Mouse (Mus musculus): ENCODE data around the gene Uncx. TPM values are rescaled to one million over a fixed set of nuclear protein-coding genes. Genes with fewer than 3 reads are reported as not detected.

The Uncx gene
- polyA plus RNA-seq, 1 experiment from 2014 or later = 92.9 TPM

GRCm38 (mm10) chr5:139595001-139595400 lies 51.7 kb downstream of the Uncx start:
- no peak for ATAC-seq (ENCODE audit: low FRiP score, low read depth)
- Histone ChIP-seq H3K9ac (no peak overlapping the region), H3K27ac (no peak overlapping the region), H3K27me3 (replicated peaks) (peaks cover 50% of the 10 kb centered on the region), H3K36me3 (no peaks in the 10 kb centered on the region), H3K9me3 (no peaks in the 10 kb centered on the region), H3K4me2 (replicated peaks) (no peak overlapping the region), H3K4me3 (no peak overlapping the region), H3K4me1 (peaks cover 36% of the 10 kb centered on the region)
- 83% methylated on average over 14 of the region's 14 CpGs for WGBS

Other genes starting within 250 kb of the Uncx start
- gene Adap1, start 217.9 kb upstream of the Uncx start, polyA plus RNA-seq (2016; fragmentation: Nextera tagmentation; extraction: Ambion mirVana) = 25.0 and 31.7 TPM in 2 replicates
- gene Cox19, start 192.1 kb upstream of the Uncx start, polyA plus RNA-seq (2016; fragmentation: Nextera tagmentation; extraction: Ambion mirVana) = 124 and 127 TPM in 2 replicates
- gene Cyp2w1, start 190.9 kb upstream of the Uncx start, polyA plus RNA-seq (2016; fragmentation: Nextera tagmentation; extraction: Ambion mirVana) = 0.13 TPM in 1 of 2 replicates, not detected in the other
- 1.9 and 2.3 TPM in 2 replicates for gene Gpr146, start 165.8 kb upstream of the Uncx start, polyA plus RNA-seq (2016; fragmentation: Nextera tagmentation; extraction: Ambion mirVana)
- 0.20 and 0.33 TPM in 2 replicates for gene C130050O18Rik, start 138.2 kb upstream of the Uncx start, polyA plus RNA-seq (2016; fragmentation: Nextera tagmentation; extraction: Ambion mirVana)
- 7.2 and 7.8 TPM in 2 replicates for gene Gper1, start 120.3 kb upstream of the Uncx start, polyA plus RNA-seq (2016; fragmentation: Nextera tagmentation; extraction: Ambion mirVana)
- gene 3110082I17Rik, start 83.0 kb upstream of the Uncx start, polyA plus RNA-seq (2016; fragmentation: Nextera tagmentation; extraction: Ambion mirVana) = 23.7 and 24.1 TPM in 2 replicates
- gene Zfand2a, start 58.9 kb upstream of the Uncx start, polyA plus RNA-seq (2016; fragmentation: Nextera tagmentation; extraction: Ambion mirVana) = 10.1 and 15.2 TPM in 2 replicates
- 7.4 and 7.8 TPM in 2 replicates for gene Micall2, start 192.8 kb downstream of the Uncx start, polyA plus RNA-seq (2016; fragmentation: Nextera tagmentation; extraction: Ambion mirVana)
- 33.7 and 34.3 TPM in 2 replicates for gene Ints1, start 232.2 kb downstream of the Uncx start, polyA plus RNA-seq (2016; fragmentation: Nextera tagmentation; extraction: Ambion mirVana)
- gene Mafk, start 248.0 kb downstream of the Uncx start, polyA plus RNA-seq (2016; fragmentation: Nextera tagmentation; extraction: Ambion mirVana) = 12.8 and 12.9 TPM in 2 replicates

Data from neural tube, embryonic 12.5 days (tissue).